24 mouse cellular contexts compared by ENCODE assay signal in the genomic region with DNA sequence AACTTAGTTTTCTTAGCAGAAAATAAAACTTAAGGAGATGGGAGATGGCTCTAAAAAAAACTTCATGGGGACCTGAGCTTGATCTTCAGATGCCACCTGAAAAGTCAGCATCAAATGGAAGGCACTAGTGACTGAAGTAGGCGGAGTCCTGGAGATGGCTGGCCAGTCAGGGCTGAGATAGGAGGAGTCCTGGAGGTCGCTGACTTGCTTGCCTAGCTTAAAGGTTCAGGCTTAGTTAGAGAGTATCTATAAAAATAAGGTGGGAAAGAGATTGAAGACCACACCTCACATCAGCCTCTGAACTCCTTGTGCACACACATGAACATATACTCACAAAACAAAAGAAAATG. TPM values are rescaled to one million over a fixed set of nuclear protein-coding genes. Genes with fewer than 3 reads are reported as not detected.
A peak's percentile ranks its signal among the peaks of the same experiment; 100 is the strongest.
DNase-seq lines count a peak whose midpoint lies in the region; ATAC-seq lines count a peak whose summit lies in the region.
"Had no signal": no experiment of that assay in that cellular context is flagged by ENCODE, and none has a peak within 500 bp of the region (broad histone marks: within the 10 kb centered on the region; RNA-seq: fewer than 3 reads in every experiment).

No protein-coding gene starts in this region.

- 51% methylated on average over 2 of the region's 2 CpGs for WGBS in heart, embryonic 13.5 days
- WGBS in liver, embryonic 13.5 days (ENCODE audit: insufficient replicate concordance), result 40% methylated on average over 2 of the region's 2 CpGs

- DNase-seq in heart, adult 9 months (ENCODE audit: low spot score in 2 of 2), result no peak
- peak; percentile 22 for DNase-seq in lung, postnatal 36 days
- no peak for DNase-seq in lung, postnatal 4 days
- DNase-seq in liver, embryonic 13.5 days, result peak; percentile 38
- DNase-seq in spleen, postnatal 14 days (ENCODE audit: low spot score in 2 of 2), result no peak
- no peak for DNase-seq in retina, postnatal 1 day
- DNase-seq: adrenal gland, postnatal 25 days; cerebellum, adult 11-12 months; cerebellum, postnatal 10 days; gastrocnemius, postnatal 25 days; left cerebral cortex, postnatal 4 days; right cerebral cortex, postnatal 25 days; thymus, adult 18-20 months; thymus, postnatal 36 days had no signal

- 0 out of 2 replicates have a peak overlapping the region, but pooled peaks have one; percentile 40 for H3K9ac ChIP-seq in heart, embryonic 13.5 days
- H3K9ac ChIP-seq in liver, embryonic 13.5 days, result no peak overlapping the region
- H3K9ac ChIP-seq: forebrain, postnatal 0 days; limb, embryonic 15.5 days; midbrain, embryonic 13.5 days; neural tube, embryonic 12.5 days had no signal

- no peak for ATAC-seq in heart, embryonic 13.5 days (ENCODE audit: extremely low read depth, insufficient number of reproducible peaks, low FRiP score, low TSS enrichment)
- peak; percentile 88 for ATAC-seq in liver, embryonic 13.5 days (ENCODE audit: low read depth)
- peak; percentile 95 for ATAC-seq in megakaryocyte-erythroid progenitor cell, adult 5-6 weeks (replicated peaks; ENCODE audit: low FRiP score, low TSS enrichment, poor library complexity, severe bottlenecking)
- ATAC-seq: forebrain, postnatal 0 days; hindbrain, postnatal 0 days; intestine, embryonic 16.5 days; midbrain, embryonic 13.5 days had no signal

- H3K36me3 ChIP-seq in heart, embryonic 13.5 days, result no peaks in the 10 kb centered on the region; the same call in 1 of the 2 replicates
- H3K36me3 ChIP-seq in liver, embryonic 13.5 days, result no peaks in the 10 kb centered on the region
- H3K36me3 ChIP-seq: limb, embryonic 15.5 days; midbrain, embryonic 13.5 days; neural tube, embryonic 12.5 days had no signal

- H3K4me3 ChIP-seq in heart, embryonic 13.5 days, result no peak overlapping the region
- no peak overlapping the region for H3K4me3 ChIP-seq in liver, embryonic 13.5 days (replicated peaks)
- H3K4me3 ChIP-seq: embryonic facial prominence, embryonic 10.5 days; limb, embryonic 15.5 days; midbrain, embryonic 13.5 days; neural tube, embryonic 12.5 days had no signal

- H3K4me2 ChIP-seq in heart, embryonic 13.5 days, result peak overlapping the region; percentile 16; the same call in 1 of the 2 replicates
- peak overlapping the region; percentile 34 for H3K4me2 ChIP-seq in liver, embryonic 13.5 days
- H3K4me2 ChIP-seq: limb, embryonic 15.5 days; midbrain, embryonic 13.5 days; neural tube, embryonic 12.5 days had no signal

- peaks cover 64% of the 10 kb centered on the region for H3K4me1 ChIP-seq in heart, embryonic 13.5 days
- H3K4me1 ChIP-seq in liver, embryonic 13.5 days (replicated peaks), result peaks cover 63% of the 10 kb centered on the region

- H3K27me3 ChIP-seq in heart, embryonic 13.5 days (replicated peaks), result no peaks in the 10 kb centered on the region
- no peaks in the 10 kb centered on the region for H3K27me3 ChIP-seq in liver, embryonic 13.5 days
- H3K27me3 ChIP-seq: limb, embryonic 15.5 days; midbrain, embryonic 13.5 days; neural tube, embryonic 12.5 days had no signal

- H3K27ac ChIP-seq in heart, embryonic 13.5 days (replicated peaks), result peak overlapping the region; percentile 62
- H3K27ac ChIP-seq in liver, embryonic 13.5 days, result peak overlapping the region; percentile 71; the same call in 1 of the 2 replicates
- H3K27ac ChIP-seq: embryonic facial prominence, embryonic 10.5 days; hindbrain, postnatal 0 days; kidney, postnatal 0 days; limb, embryonic 15.5 days; midbrain, embryonic 13.5 days; neural tube, embryonic 12.5 days had no signal

- H3K9me3 ChIP-seq in heart, embryonic 13.5 days, result no peaks in the 10 kb centered on the region
- H3K9me3 ChIP-seq in liver, embryonic 13.5 days (replicated peaks), result no peaks in the 10 kb centered on the region
- H3K9me3 ChIP-seq: embryonic facial prominence, embryonic 10.5 days; limb, embryonic 15.5 days; midbrain, embryonic 13.5 days; neural tube, embryonic 12.5 days had no signal

RNA-seq across cellular contexts. Expression of a gene that starts 15.4 kb away (rescaled TPM):
- polyA plus RNA-seq in heart, embryonic 13.5 days (2015; fragmentation: Nextera tagmentation; extraction: Ambion mirVana), result 3.6 and 4.1 TPM in 2 replicates
- 2.0 and 2.3 TPM in 2 replicates for polyA plus RNA-seq in liver, embryonic 13.5 days (2015; fragmentation: Nextera tagmentation; extraction: Ambion mirVana)
- 12.5 and 22.1 TPM in 2 replicates for total RNA-seq in megakaryocyte-erythroid progenitor cell, adult 5-6 weeks (2014; fragmentation: Nextera tagmentation)
- total RNA-seq in megakaryocyte-erythroid progenitor cell, adult 5-6 weeks (2017), result 9.2 and 12.2 TPM in 2 replicates

Comparison
In these comparisons a context has a peak if more than half of its experiments do, and no peak if none do; other contexts are left out.
1. DNase-seq: peak in lung, postnatal 36 days (single experiment) and liver, embryonic 13.5 days (single experiment); none in heart, adult 9 months (0 of 2), lung, postnatal 4 days (0 of 2), spleen, postnatal 14 days (0 of 2) and retina, postnatal 1 day (single experiment).